21 mouse cellular contexts compared by ENCODE assay signal in genomic region chr6:38713957-38714898, GRCm38 (mm10). TPM values are rescaled to one million over a fixed set of nuclear protein-coding genes. Genes with fewer than 3 reads are reported as not detected.
DNase-seq lines count a peak whose midpoint lies in the region; ATAC-seq lines count a peak whose summit lies in the region.
"Had no signal": no experiment of that assay in that cellular context is flagged by ENCODE, and none has a peak within 500 bp of the region (broad histone marks: within the 10 kb centered on the region; RNA-seq: fewer than 3 reads in every experiment).

No protein-coding gene starts in this region.

- intact Hi-C loops in heart, postnatal 25 days (cut with DNase I) = no loop called here

- peak; percentile 39 to 46 for DNase-seq in heart, adult 18-20 months
- no peak for DNase-seq in heart, postnatal 25 days (ENCODE audit: low spot score)
- DNase-seq in layer of hippocampus, adult 9-11 months = peak; percentile 45
- no peak for DNase-seq in layer of hippocampus, adult 9-10 months (ENCODE audit: low spot score)
- DNase-seq in retina, postnatal 1 day = peak; percentile 54
- DNase-seq in right cerebral cortex, postnatal 10 days (ENCODE audit: low spot score in 2 of 2) = no peak
- no peak for DNase-seq in kidney, postnatal 10 days
- DNase-seq: adrenal gland, postnatal 14 days; cerebellum, adult 9-10 months; kidney, adult 18-20 months; kidney, postnatal 14 days; midbrain, embryonic 14.5 days; right cerebral cortex, adult 18-20 months; thymus, postnatal 25 days had no signal

- no peak overlapping the region; the same call in 1 of the 2 replicates for H3K4me2 ChIP-seq in heart, embryonic 15.5 days
- H3K4me2 ChIP-seq: embryonic facial prominence, embryonic 13.5 days; lung, embryonic 14.5 days had no signal

- no peaks in the 10 kb centered on the region for H3K27me3 ChIP-seq in heart, embryonic 15.5 days
- H3K27me3 ChIP-seq: embryonic facial prominence, embryonic 13.5 days had no signal

- ATAC-seq in heart, embryonic 15.5 days (replicated peaks; ENCODE audit: insufficient number of reproducible peaks, insufficient read depth, low FRiP score, low read depth) = no peak
- ATAC-seq: forebrain, embryonic 16.5 days; hindbrain, embryonic 16.5 days had no signal

- 54% methylated on average over 19 of the region's 19 CpGs for WGBS in heart, embryonic 15.5 days

- H3K4me3 ChIP-seq in heart, embryonic 15.5 days = no peak overlapping the region
- H3K4me3 ChIP-seq: embryonic facial prominence, embryonic 13.5 days had no signal

- H3K4me1 ChIP-seq in heart, embryonic 15.5 days (replicated peaks) = peaks cover 16% of the 10 kb centered on the region
- H3K4me1 ChIP-seq: embryonic facial prominence, embryonic 13.5 days had no signal

- no peak overlapping the region for H3K9ac ChIP-seq in heart, embryonic 15.5 days
- H3K9ac ChIP-seq: embryonic facial prominence, embryonic 13.5 days; lung, embryonic 14.5 days had no signal

- no peaks in the 10 kb centered on the region for H3K9me3 ChIP-seq in heart, embryonic 15.5 days (replicated peaks)
- H3K9me3 ChIP-seq: embryonic facial prominence, embryonic 13.5 days had no signal

- peaks cover 57% of the 10 kb centered on the region for H3K36me3 ChIP-seq in heart, embryonic 15.5 days

- peak overlapping the region; percentile 33 for H3K27ac ChIP-seq in heart, embryonic 15.5 days
- H3K27ac ChIP-seq: embryonic facial prominence, embryonic 13.5 days had no signal

RNA-seq across cellular contexts. Expression of gene Clec2l, which starts 51.4 kb away (rescaled TPM):
- total RNA-seq in heart, adult 18-20 months (2021) = 1 to 10 TPM; 1.3 to 1.4 TPM
- 1 to 10 TPM; 1.6 to 1.7 TPM for total RNA-seq in heart, postnatal 25 days (2021)
- 0.87 and 1.9 TPM in 2 replicates for polyA plus RNA-seq in heart, embryonic 15.5 days (2015; fragmentation: Nextera tagmentation; extraction: Ambion mirVana)
- total RNA-seq: gastrocnemius, adult 18-20 months; liver, adult 2 months had no signal
- polyA plus RNA-seq: liver, adult 2 months had no signal

Comparison
In these comparisons a context has a peak if more than half of its experiments do, and no peak if none do; other contexts are left out.
1. DNase-seq: peak in heart, adult 18-20 months (2 of 2), layer of hippocampus, adult 9-11 months (single experiment) and retina, postnatal 1 day (single experiment); none in heart, postnatal 25 days (single experiment), layer of hippocampus, adult 9-10 months (single experiment), right cerebral cortex, postnatal 10 days (0 of 2) and kidney, postnatal 10 days (single experiment).